Mouse (Mus musculus) spleen, postnatal 10 days (tissue): Measurements from ENCODE around the gene Pcmt1.
A peak's percentile ranks its signal among the peaks of the same experiment; 100 is the strongest.
"Not testable (repeated sequence)": the region's sequence is repeated elsewhere in the genome, so short reads cannot be mapped to it uniquely, and the experiment has no call there.

Source experiments
- DNase-seq, 2 experiments: peaks; one replicate each; pipeline ENCODE4 v3.0.0; 2021 to 2022; ENCODE audit warnings: low spot score in 2 of 2

Pcmt1 gene

GRCm38 (mm10) chr10:7645911-7646310 lies 35.0 kb downstream of the Pcmt1 start:
- no peak for DNase-seq

GRCm38 (mm10) chr10:7640366-7640765 lies 40.6 kb downstream of the Pcmt1 start:
- no peak for DNase-seq

GRCm38 (mm10) chr10:7630951-7631720 lies 49.8 kb downstream of the Pcmt1 start:
- no peak for DNase-seq

GRCm38 (mm10) chr10:7630286-7630685 lies 50.6 kb downstream of the Pcmt1 start:
- DNase-seq, result no peak

GRCm38 (mm10) chr10:7629092-7629491 lies 51.8 kb downstream of the Pcmt1 start:
- DNase-seq, result no peak

GRCm38 (mm10) chr10:7623861-7624518 lies 56.9 kb downstream of the Pcmt1 start:
- DNase-seq, result no peak

- DNase-seq, result no peak
These were observed 58.6 kb downstream of the Pcmt1 start for GRCm38 (mm10) chr10:7622378-7622777.

- DNase-seq, result no peak
These were observed 60.2 kb downstream of the Pcmt1 start for GRCm38 (mm10) chr10:7620723-7621122.

- peak in 1 of 2 experiments; percentile 9 for DNase-seq
These were observed 61.1 kb downstream of the Pcmt1 start for GRCm38 (mm10) chr10:7619821-7620241.

GRCm38 (mm10) chr10:7617556-7617955 lies 63.4 kb downstream of the Pcmt1 start:
- DNase-seq, result peak in 1 of 2 experiments; percentile 2

GRCm38 (mm10) chr10:7617146-7617545 lies 63.8 kb downstream of the Pcmt1 start:
- DNase-seq, result peak in 1 of 2 experiments; percentile 4

GRCm38 (mm10) chr10:7614834-7615233 lies 66.1 kb downstream of the Pcmt1 start:
- peak in 1 of 2 experiments; percentile 6 for DNase-seq

- DNase-seq, result not testable (repeated sequence)
These were observed 68.7 kb downstream of the Pcmt1 start for GRCm38 (mm10) chr10:7612210-7612609.

GRCm38 (mm10) chr10:7611647-7612046 lies 69.3 kb downstream of the Pcmt1 start:
- DNase-seq, result peak in 1 of 2 experiments; percentile 3

GRCm38 (mm10) chr10:7608611-7609010 lies 72.3 kb downstream of the Pcmt1 start:
- no peak for DNase-seq

GRCm38 (mm10) chr10:7606437-7606836 lies 74.5 kb downstream of the Pcmt1 start:
- no peak for DNase-seq

- DNase-seq, result no peak
These were observed 75.8 kb downstream of the Pcmt1 start for GRCm38 (mm10) chr10:7605168-7605567.

GRCm38 (mm10) chr10:7600647-7601046 lies 80.3 kb downstream of the Pcmt1 start:
- DNase-seq, result peak; percentile 55 to 79

- no peak for DNase-seq
These were observed 82.8 kb downstream of the Pcmt1 start for GRCm38 (mm10) chr10:7598177-7598576.

- no peak for DNase-seq
These were observed 84.7 kb downstream of the Pcmt1 start for GRCm38 (mm10) chr10:7596251-7596650.

GRCm38 (mm10) chr10:7594797-7595196 lies 86.1 kb downstream of the Pcmt1 start:
- DNase-seq, result no peak

GRCm38 (mm10) chr10:7590792-7591191 lies 90.1 kb downstream of the Pcmt1 start:
- no peak for DNase-seq

- DNase-seq, result no peak
These were observed 90.7 kb downstream of the Pcmt1 start for GRCm38 (mm10) chr10:7590234-7590689.
